Mouse (Mus musculus): ENCODE data around the gene Wwtr1. TPM values are rescaled to one million over a fixed set of nuclear protein-coding genes. Genes with fewer than 3 reads are reported as not detected.

The Wwtr1 gene
- total RNA-seq, 2 experiments from 2014 or later, result not detected

GRCm38 (mm10) chr3:57527154-57527553, 48.6 kb downstream of the Wwtr1 start:
- no peak for ATAC-seq (replicated peaks; ENCODE audit: low FRiP score, poor library complexity, severe bottlenecking)

- no peak for ATAC-seq (replicated peaks; ENCODE audit: low FRiP score, poor library complexity, severe bottlenecking)
Measured at GRCm38 (mm10) chr3:57523093-57523492, 52.6 kb downstream of the Wwtr1 start.

GRCm38 (mm10) chr3:57521876-57522275, 53.8 kb downstream of the Wwtr1 start:
- no peak for ATAC-seq (replicated peaks; ENCODE audit: low FRiP score, poor library complexity, severe bottlenecking)

- no peak for ATAC-seq (replicated peaks; ENCODE audit: low FRiP score, poor library complexity, severe bottlenecking)
Measured at GRCm38 (mm10) chr3:57519995-57520394, 55.7 kb downstream of the Wwtr1 start.

GRCm38 (mm10) chr3:57516146-57516545, 59.6 kb downstream of the Wwtr1 start:
- ATAC-seq (replicated peaks; ENCODE audit: low FRiP score, poor library complexity, severe bottlenecking), result no peak

- ATAC-seq (replicated peaks; ENCODE audit: low FRiP score, poor library complexity, severe bottlenecking), result no peak
Measured at GRCm38 (mm10) chr3:57515044-57515443, 60.7 kb downstream of the Wwtr1 start.

GRCm38 (mm10) chr3:57511816-57512586, 63.7 kb downstream of the Wwtr1 start:
- ATAC-seq (replicated peaks; ENCODE audit: low FRiP score, poor library complexity, severe bottlenecking), result no peak

- no peak for ATAC-seq (replicated peaks; ENCODE audit: low FRiP score, poor library complexity, severe bottlenecking)
Measured at GRCm38 (mm10) chr3:57509945-57510675, 65.6 kb downstream of the Wwtr1 start.

- ATAC-seq (replicated peaks; ENCODE audit: low FRiP score, poor library complexity, severe bottlenecking), result no peak
Measured at GRCm38 (mm10) chr3:57505991-57506390, 69.7 kb downstream of the Wwtr1 start.

GRCm38 (mm10) chr3:57504756-57505155, 71.0 kb downstream of the Wwtr1 start:
- no peak for ATAC-seq (replicated peaks; ENCODE audit: low FRiP score, poor library complexity, severe bottlenecking)

- ATAC-seq (replicated peaks; ENCODE audit: low FRiP score, poor library complexity, severe bottlenecking), result no peak
Measured at GRCm38 (mm10) chr3:57501596-57502220, 74.0 kb downstream of the Wwtr1 start.

GRCm38 (mm10) chr3:57500846-57501245, 74.9 kb downstream of the Wwtr1 start:
- ATAC-seq (replicated peaks; ENCODE audit: low FRiP score, poor library complexity, severe bottlenecking), result no peak

GRCm38 (mm10) chr3:57497791-57498190, 77.9 kb downstream of the Wwtr1 start:
- ATAC-seq (replicated peaks; ENCODE audit: low FRiP score, poor library complexity, severe bottlenecking), result no peak

GRCm38 (mm10) chr3:57496428-57496827, 79.3 kb downstream of the Wwtr1 start:
- no peak for ATAC-seq (replicated peaks; ENCODE audit: low FRiP score, poor library complexity, severe bottlenecking)

- ATAC-seq (replicated peaks; ENCODE audit: low FRiP score, poor library complexity, severe bottlenecking), result no peak
Measured at GRCm38 (mm10) chr3:57487455-57488153, 88.1 kb downstream of the Wwtr1 start.

- no peak for ATAC-seq (replicated peaks; ENCODE audit: low FRiP score, poor library complexity, severe bottlenecking)
Measured at GRCm38 (mm10) chr3:57486068-57486467, 89.6 kb downstream of the Wwtr1 start.

- ATAC-seq (replicated peaks; ENCODE audit: low FRiP score, poor library complexity, severe bottlenecking), result no peak
Measured at GRCm38 (mm10) chr3:57481981-57482380, 93.7 kb downstream of the Wwtr1 start.

- no peak for ATAC-seq (replicated peaks; ENCODE audit: low FRiP score, poor library complexity, severe bottlenecking)
Measured at GRCm38 (mm10) chr3:57480640-57481039, 95.1 kb downstream of the Wwtr1 start.

- ATAC-seq (replicated peaks; ENCODE audit: low FRiP score, poor library complexity, severe bottlenecking), result no peak
Measured at GRCm38 (mm10) chr3:57474421-57474820, 101.3 kb downstream of the Wwtr1 start.

GRCm38 (mm10) chr3:57472407-57472806, 103.3 kb downstream of the Wwtr1 start:
- no peak for ATAC-seq (replicated peaks; ENCODE audit: low FRiP score, poor library complexity, severe bottlenecking)

Measured in erythroid progenitor cell, adult 5-6 weeks (primary cell).